Mouse (Mus musculus) brain, embryonic 14.5 days (tissue): ENCODE results near the gene Fam227b.

Experiments used
- CTCF ChIP-seq: fragments of 200-500 bp; IDR thresholded peaks from 2 replicates; pipeline ENCODE4 v1.5.1; 2012; ENCODE audit warnings: inconsistent platforms, mild to moderate bottlenecking, moderate library complexity, borderline replicate concordance; ENCODE audit not compliant: insufficient read depth, insufficient read length; ENCODE audit errors: extremely low read depth
- POLR2A ChIP-seq: fragments of 200-500 bp; IDR thresholded peaks from 2 replicates; pipeline ENCODE4 v1.6.1; 2012; ENCODE audit warnings: mild to moderate bottlenecking, inconsistent platforms, borderline replicate concordance; ENCODE audit not compliant: poor library complexity, insufficient read depth, insufficient read length, severe bottlenecking; ENCODE audit errors: extremely low read depth

GRCm38 (mm10) chr2:126064814-126065213 is 87.0 kb downstream of the Fam227b start:
- TF ChIP-seq CTCF (no peak), POLR2A (no peak)
